Mouse (Mus musculus): ENCODE measurements around the gene H6pd. TPM values are rescaled to one million over a fixed set of nuclear protein-coding genes. Genes with fewer than 3 reads are reported as not detected.

Gene H6pd
- polyA plus RNA-seq (2012; rRNA removed) = 7.2 and 8.6 TPM in 2 replicates

GRCm38 (mm10) chr4:150008853-150009586, at the start of gene H6pd:
H6pd (minus strand) TSS chr4:150009023.

GRCm38 (mm10) chr4:149954893-149955439, 53.9 kb downstream of the H6pd start, which contains the start of gene Spsb1:
Spsb1 (minus strand) TSS chr4:149955043.

Other genes starting within 250 kb of the H6pd start
- 4.5 and 5.4 TPM in 2 replicates for gene Slc25a33, start 234.7 kb downstream of the H6pd start, polyA plus RNA-seq (2012; rRNA removed)
- gene Spsb1, start 54.0 kb downstream of the H6pd start, polyA plus RNA-seq (2012; rRNA removed) = 0.25 and 0.30 TPM in 2 replicates
- 0.26 and 0.33 TPM in 2 replicates for gene Gpr157, start 78.3 kb upstream of the H6pd start, polyA plus RNA-seq (2012; rRNA removed)
- gene Slc2a5, start 110.3 kb upstream of the H6pd start, polyA plus RNA-seq (2012; rRNA removed) = 0.10 and 0.25 TPM in 2 replicates
- 0.06 TPM in 2 replicates for gene Slc2a7, start 139.9 kb upstream of the H6pd start, polyA plus RNA-seq (2012; rRNA removed)
- 0.02 TPM in 1 of 2 replicates, not detected in the other for gene Car6, start 192.3 kb upstream of the H6pd start, polyA plus RNA-seq (2012; rRNA removed)
- gene Eno1, start 227.7 kb upstream of the H6pd start, polyA plus RNA-seq (2012; rRNA removed) = 191 and 235 TPM in 2 replicates

Data from liver, embryonic 14 days (tissue).